Mouse (Mus musculus): Measurements from ENCODE around the gene Plac8.

Plac8 gene

DNA sequence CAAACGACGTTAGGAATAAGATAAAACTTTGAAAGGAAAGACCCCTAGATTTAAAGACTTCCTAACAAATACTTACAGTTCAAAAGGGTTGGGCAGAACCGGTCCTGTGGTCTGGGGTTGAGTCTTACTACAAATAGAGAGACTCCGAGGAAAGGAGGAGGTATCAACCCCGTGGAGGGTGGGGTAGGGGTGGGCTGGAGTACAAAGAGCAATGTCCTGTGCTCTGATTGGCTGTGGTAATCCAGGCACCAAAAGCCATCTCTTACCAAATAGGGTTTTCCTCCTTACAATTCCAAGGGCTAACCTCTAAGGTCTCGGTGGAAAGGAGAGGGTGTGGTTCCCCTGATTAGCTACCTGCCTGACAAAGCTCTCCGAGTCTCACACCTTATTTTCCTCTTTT is at the start of gene Plac8:
TSS of gene Plac8 (minus strand) at position 177 of the 400 bp plus-strand sequence.
- no peak for DNase-seq

DNA sequence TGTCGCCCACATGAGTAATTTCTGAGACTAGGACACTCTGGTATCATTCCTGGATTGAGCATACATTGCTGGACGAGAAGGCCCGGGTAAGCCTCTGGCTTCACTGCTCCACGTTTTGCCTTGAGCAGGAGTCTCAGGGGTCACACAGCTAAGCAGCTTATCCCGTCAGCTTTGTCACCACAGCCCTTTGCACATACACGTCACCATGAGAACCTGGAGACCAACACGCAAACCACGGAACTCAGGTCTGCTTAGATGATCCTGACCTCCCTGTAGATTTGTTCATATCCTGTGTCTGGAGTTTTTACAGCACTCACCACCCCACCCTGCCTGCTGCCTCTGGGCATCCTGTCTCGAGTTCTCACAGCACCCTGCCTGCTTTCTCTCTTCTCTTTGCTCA is 48.9 kb upstream of the Plac8 start:
- DNase-seq, result no peak

DNA sequence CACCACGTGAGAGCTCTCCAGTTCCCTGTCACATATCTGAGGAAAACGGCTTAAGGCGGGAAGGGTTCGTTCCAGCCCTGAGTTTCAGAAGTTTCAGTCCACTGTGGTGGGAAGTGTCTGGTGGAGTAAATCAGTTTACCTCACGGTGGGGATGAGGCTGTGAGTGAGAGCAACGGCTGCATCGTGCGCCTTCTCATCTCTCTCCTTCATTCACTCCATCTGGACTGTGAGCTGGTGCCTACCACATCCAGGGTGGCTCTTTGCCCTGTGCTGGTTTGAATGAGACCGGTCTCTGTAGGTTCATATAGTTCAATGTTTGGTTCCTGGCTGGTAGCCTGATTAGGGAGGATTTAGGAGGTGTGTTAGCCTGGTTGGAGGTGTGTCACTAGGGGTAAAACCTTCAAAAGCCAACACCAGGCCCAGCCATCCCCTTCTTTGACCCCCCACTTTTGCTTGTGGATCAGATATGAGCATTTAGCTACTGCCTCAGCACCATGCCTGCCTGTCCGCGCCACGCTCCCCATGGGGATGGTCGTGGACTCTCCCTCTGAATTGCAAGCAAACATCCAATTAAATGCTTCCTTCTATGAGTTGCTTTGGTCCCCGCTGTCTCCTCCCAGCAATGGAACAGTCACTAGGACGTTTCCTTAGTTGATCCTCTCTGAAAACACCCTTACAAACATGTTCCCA is 47.7 kb upstream of the Plac8 start:
- DNase-seq, result no peak

DNA sequence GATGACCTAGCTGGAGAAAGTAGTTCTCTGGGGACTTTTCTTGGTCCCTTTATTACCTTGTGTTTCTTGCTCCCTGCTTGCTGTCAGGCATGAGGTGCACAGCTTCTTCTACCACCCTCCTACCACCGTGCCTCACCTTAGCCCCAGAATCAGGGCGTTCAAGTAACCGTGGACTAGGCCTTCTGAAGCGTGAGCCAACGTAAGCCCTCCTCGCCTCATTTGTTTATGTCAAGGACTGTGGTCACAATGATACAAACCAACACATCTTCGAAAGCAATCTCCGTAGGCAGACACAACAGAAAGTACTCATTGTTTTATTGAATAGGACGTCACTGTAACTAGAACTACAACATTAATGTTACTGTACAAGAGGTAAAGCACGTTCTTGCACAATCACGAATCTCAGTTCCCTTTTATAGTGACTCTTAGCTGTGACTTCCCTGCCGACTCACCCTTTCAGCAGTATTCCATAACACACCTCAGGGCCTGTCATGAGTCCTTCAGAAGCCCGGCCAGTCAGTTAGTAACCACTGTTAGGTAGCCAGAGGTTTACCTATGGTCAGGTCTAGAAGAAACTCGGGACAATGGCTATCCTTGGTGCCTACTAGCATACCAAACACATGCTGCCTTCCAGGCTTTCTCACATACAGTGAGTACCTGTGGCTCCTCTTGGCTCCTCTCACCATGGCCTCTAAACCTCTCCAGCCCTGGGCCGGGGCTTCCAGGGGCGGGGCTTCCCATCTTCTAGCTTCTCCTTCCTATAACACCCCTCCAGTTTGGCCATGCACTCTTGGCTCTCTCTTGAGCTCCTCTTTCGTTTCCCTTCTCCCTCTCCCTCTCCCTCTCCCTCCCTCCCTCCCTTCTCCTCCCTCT is 42.1 kb upstream of the Plac8 start:
- DNase-seq, result no peak

DNA sequence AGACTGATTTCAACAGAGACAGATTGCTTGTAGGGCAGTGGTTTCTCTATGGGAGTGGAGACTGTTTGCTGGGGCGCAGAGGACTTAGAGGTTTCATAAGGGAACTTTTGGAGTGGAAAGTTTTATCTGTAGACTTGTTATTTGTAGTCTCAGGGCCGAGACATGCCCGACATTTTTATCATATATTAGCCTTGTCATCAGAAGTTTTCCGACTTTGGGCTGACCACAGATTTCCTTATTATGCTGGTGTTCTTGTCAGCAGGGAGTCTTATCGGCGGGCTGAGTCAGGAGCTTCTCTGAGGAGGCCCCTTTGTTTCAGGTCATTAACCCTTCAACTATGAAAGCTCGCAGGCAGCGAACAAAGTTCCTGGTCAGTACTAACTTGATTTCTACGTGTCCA is 35.8 kb upstream of the Plac8 start:
- no peak for DNase-seq

DNA sequence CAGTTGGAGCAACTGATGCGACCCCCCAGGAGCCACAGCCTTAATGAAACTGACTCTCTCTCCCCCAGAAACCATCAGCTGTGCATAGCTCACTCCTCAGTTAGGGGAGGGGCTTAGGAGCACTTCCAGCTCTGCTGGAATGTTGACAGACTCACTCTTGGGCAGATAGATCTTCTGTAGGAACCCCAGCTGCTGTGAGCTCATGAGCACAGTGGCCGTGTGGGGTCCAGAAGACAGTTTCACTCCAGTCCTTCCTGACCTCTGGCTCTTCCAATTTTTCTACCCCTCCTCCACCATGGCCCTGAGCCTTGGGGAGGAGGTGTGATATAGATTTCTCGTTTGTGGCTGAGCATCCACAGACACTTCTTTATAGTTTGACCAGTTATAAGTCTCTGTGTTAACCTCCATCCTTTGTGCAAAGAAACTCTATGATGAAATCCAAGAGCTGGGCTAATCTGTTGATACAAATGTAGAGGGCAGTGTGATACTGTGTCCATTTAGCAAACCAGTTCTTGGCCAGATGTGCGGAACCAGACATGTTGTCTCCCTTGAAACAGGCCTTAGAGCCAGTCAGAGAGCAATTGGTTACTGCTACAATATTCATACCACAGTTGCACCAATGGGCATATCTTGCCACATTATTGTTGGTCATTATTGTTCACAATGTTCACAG is 35.2 kb upstream of the Plac8 start:
- DNase-seq, result no peak

DNA sequence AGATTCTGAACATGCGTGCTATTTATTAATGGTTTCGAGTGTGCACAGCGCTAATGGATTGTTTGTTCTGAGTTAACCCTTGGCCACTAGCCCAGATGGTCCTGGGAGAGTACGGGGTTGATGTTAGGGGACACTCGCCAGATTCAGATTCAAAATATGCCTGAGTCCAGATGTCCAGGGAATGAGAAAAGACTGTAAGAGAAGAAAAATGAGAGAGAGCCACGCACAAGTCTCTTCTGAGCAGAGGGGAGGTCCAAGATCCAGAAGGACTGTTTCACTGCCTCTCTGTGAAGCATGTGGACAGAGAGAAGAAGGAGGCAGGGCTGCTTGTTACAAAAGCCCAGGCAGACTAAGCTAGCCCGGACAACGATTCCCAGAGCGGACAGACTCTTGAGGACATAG is 33.8 kb upstream of the Plac8 start:
- no peak for DNase-seq

DNA sequence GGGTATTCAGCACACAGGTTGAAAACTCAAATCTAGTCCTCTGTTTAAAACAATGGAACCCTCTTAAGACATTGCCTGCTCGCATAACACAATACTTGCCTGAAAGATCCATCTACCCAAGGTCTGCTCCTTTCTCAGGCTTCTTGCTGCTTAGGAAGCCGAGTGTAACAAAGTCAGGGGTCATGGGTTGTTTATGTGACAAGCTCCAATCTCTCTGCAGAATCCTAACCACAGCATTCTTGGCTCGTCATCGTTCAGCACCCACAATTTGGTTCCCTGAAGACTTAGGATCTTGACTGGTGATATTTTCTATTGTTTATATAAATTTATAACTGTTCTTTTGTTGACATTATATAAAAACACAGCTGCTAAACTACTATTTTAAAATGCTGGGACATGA is 32.0 kb upstream of the Plac8 start:
- DNase-seq, result no peak

DNA sequence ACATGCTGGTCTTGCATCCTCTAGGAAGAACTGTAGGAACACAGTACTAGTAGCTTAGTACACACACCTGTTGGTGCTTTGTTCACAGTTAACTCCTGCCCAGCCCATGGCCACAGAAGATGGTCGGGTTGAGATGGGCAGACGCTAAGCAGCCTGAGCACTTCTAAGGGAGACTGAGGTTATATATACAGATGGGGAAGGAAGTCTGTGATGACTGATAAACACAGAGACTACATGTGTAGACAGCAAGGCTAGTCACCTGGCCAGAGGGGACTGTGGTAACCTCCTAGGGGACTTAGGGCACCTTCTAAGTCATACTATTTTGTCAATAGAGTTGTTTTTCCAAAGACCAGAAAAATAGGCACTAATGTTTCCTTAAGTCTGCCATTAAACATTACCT is 29.8 kb upstream of the Plac8 start:
- DNase-seq, result no peak

DNA sequence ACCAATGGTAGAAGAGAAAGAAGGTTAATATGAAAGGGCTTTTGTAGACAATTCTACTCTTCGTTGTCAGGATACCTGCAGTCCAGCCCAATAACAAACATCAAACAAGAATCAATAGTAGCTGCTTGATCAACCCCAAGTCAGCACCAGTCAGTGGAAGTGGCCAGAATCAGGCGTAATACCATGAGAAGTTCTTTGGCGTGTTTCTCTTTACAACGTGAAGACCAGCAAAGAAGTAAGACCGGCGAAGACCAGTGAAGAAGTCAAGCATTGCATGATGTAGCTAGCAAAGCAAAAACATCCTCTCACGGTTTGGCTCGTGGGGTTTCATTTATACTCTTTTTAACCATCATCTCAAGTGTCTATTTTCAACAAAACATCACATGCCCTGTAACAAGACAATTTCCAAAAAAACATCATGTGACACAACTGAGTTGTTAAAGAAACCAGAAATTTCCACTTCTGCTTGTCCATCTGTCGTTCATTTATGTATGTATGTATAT is 27.0 kb upstream of the Plac8 start:
- DNase-seq, result no peak

DNA sequence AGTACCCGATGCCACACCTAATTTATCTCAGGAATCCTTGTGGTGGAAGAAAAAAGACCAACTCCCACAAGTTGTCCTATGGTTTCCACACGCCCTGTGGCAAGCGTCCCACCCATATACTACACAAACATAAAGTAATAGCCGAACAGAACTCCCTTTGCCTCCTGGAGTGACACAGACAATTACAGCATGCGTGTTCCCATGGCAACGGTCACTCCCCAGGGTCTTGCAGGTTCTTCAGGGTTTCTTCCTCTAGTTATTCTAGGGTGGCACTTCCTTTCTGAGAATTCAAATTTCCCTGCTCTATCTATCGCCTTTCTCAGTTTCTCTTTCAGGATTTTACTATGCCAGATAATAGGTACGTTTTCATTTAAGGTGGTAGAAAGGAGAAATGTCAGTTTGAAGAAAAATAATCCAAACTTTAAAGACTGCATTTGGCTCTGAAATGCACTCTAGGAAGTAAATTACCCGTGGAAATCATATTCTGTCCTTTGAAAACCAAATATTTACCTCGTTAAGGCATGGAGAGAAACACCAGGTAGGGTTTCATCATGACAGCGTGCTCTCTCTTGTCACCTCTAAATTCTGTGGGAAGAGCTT is 25.9 kb upstream of the Plac8 start:
- no peak for DNase-seq

DNA sequence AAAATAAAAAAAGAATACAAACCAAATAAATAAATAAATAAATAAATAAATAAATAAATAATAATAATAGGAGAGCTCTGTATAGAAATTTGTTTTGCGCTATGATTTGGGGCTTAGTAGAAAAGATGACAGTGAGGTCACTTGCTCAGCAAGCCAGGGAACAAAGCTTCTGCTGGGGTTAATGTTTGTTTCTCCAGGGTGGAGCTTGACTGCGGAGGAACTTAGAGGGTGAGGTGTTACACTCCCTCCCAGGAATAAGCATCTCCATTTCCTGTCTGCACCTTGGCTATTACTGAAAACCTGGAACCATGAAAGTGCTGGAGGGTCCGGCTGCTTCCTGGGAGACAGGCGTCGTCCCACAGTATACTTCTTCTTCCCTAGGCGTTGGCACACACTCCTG is 24.0 kb upstream of the Plac8 start:
- DNase-seq, result no peak

DNA sequence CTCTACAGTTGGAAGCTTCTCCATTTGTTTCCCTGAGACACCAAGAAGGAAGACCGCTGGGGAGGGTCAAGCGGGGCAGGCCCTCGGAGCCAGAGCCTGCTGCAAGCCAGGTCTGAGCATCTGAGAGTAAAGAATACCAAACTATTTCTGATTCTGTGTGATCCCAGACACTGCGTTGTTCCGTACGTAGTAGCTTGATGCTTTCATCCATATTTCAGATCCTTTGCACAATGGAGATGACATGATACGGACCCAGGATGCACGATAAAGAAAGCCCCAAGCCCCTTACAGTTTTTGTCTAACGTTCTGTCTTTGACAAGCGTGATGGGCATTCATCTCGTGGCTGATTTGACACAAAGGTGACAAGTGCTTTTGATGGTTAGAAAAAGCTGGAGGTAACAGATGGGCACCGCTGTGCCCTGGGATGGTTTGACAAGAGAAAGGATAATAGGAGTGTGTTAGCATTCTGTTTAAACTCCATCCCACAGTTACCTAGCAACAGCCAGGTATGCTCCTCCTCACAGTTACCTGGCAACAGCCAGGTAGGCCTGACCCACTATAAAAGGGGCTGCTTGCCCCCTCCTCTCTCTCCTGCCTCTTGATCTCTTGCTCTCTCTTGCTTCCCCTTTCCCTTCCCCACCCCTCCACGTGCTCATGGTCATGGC is 22.9 kb upstream of the Plac8 start:
- no peak for DNase-seq

DNA sequence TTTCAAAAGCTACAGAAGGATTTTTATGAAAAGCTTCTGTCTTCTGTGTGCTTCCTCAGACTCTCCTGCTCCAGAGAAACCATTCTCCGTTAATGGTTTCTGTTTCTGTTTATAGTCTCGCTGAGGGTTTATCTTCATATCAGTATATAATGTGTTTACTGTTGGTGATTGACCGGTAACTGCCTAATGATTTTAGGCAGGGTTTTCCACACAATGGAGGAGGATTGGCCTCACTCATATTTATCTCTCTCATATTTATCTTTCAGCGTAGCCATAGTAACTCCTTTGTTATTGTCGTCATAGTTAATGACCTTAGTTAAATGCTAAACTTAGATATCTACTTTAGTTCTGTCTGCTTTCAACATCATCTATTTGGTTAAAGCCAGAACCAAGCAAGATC is 18.5 kb upstream of the Plac8 start:
- DNase-seq, result no peak

DNA sequence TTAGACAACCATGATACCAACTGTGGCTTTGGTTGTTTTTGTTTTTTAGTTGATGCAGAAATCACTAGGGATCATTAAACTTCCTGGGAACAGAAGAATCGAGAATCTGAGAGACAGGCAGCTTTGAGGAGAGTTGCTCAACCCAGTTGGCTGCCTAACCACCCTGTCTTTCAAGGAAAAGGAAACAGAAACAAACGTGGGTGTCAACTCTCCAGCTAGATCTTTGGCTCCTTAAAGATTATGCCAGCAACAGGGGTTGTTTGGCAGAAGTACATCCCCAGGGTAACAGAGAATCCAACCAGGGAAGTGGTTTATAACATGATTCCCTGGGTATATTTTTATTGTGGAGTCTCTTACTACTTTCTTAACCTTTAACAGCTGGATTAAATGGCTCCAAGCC is 15.6 kb upstream of the Plac8 start:
- no peak for DNase-seq

DNA sequence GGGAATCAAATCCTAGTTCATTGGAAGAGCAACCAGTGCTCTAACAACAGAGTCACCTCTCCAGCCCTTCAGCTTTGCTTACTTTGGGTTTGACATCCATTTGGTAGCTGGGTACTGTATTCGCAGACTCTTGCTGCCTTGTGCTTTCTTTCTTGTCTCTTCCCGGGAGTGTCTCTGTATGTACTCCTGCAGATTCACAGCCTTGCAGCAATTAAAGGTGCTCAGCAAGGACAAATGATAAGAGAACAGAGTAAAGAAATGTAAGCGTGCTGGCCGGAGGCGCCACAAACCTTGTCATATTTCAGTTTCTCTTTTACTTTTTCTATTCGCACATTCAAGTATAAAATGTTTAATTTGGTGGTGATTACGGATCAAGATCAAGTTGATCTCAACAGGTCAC is 15.1 kb upstream of the Plac8 start:
- DNase-seq, result no peak

DNA sequence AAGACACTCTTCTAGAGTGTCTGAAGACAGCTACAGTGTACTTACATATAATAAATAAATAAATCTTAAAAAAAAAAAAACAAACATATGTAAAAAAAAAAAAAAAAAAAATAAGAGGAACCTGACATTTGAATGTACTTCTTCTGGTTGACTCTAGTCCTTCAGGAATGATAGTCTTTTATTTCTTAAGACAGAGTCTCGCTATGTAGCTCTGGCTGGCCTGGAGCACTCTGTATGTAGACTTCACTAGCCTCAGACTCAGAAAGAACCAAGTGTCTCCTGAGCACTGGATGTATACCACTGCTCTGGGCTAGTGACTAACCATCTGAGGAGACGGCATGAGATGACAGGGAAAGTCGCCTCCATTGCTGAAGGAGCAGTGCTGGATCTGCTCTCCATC is 13.6 kb upstream of the Plac8 start:
- no peak for DNase-seq

DNA sequence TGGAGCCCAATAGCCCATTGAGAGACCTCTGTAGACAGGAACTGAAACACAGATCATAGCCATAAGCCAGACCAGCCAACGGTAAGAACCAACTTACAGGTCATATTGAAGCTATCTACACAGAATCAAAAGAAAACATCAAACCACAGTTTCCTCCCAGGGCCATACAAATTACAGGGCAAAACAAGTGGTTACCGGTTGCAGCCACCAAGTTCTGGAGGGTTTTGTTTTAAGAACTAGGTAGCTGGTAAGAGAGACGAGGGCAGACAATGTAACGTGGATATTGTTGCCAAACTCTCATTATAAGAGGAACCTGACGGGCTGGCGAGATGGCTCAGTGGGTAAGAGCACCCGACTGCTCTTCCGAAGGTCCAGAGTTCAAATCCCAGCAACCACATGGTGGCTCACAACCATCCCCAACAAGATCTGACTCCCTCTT is 13.2 kb upstream of the Plac8 start:
- DNase-seq, result no peak

DNA sequence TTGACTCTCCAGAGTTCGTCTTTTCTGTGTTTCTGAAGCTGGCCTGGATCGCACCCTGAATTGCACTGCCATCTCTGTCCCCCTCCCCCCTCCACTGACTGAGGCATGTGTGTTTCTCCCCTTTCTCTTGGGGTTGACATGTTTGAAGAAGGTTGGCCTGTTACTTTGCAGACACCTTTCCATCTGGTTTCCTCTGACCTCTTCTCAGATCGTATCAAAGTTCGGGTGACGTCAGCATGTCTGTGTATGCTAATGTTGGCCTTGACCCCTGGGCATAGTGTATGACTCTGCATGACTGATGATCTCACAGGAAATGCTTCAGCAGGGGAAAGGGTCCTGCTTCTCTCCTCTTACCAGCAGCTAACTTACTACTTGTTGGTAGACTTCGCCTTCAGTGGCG is 11.0 kb upstream of the Plac8 start:
- no peak for DNase-seq

DNA sequence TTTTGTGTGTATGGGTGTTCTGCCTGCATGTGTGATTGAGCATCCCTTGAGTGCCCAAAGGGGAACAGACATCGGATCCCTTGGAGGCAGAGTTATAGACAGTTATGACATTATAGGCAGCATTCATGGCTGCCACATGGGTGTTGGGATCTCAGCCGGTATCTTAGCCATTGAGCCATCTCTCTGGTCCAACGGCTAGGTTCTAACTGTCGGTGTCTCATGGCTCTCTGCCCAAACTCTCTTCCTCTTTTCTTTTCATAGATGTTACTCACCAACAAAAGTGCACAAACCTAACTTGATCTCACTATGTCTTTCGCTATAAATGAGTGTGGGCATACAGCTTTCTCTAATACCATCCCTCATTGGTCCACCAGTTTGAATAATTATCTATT is 10.4 kb upstream of the Plac8 start:
- no peak for DNase-seq

DNA sequence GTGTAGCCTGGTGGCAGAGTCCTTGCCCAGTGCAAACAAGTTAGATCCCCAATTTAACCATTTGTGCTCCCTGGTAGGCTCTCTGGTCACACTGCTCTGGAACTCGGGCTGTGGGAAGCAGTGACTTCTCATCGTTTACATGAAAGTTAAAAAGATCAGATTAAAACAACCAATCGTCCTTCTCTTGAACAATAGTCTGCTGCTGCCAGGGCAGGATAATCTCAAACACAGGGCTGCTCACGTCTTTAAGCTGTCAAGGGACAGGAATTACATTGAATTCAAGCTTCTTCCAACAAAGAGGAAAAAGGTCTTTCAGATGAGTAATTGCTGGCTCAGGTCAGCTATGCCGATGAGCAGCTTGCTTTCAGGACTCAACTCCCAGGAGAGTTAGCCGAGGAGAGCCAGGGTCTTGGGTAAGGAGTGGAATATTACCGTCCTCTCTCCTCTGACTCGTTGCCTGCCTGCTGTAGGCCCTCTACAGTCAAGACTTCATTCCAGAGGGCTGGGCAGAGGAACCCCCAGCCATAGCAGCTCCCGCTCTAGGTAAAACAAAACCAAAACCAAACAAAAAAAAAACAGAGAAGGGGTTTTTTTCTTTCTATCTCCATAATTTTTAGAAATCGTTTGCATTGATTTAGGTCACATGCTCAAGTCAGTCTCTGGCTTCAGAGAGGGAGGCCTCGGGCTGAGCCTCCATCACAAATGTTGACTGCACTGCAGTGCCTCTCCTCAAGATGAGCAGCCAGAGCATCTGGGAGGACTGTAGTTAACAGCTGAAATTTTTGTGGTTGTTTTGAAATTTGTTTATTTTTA is 9.8 kb upstream of the Plac8 start:
- no peak for DNase-seq

DNA sequence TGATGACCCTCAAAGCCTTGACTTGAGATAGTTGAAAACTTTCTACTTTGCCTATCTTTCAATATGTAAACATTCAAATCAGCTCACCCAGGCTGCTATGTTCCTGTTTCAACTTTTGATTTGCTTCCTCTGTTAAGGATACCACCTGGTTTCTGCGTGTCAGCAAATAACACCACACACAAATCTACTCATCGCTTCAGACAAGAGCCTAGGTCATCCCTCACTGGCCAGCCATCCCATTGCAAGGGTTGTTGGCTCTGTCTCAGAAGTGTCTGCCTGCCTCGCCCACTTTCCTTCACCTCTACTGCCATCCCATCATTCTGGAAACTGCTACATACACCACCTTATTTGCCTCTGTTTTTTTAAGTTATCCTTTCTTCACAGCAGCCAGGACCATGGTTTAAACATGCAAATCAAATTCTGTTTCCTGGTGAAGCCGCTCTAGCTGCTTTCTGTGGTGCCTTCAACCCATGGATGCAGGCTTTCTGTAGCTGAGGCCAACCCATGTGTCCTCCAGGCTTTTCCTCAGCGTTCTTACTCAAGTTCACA is 6.9 kb upstream of the Plac8 start:
- DNase-seq, result no peak
